Mouse (Mus musculus) stomach, postnatal 0 days (tissue): ENCODE data around the gene Ykt6. TPM values are rescaled to one million over a fixed set of nuclear protein-coding genes. Genes with fewer than 3 reads are reported as not detected.

Experiments used
- ATAC-seq: fragments of 200-750 bp; cut with Nextera tagmentation; 2 replicates; pipeline ENCODE4 v1.8.0; 2017; ENCODE audit not compliant: low FRiP score, low TSS enrichment
- DNase-seq: peaks from one replicate; pipeline ENCODE4 v3.0.0-alpha.2; 2016; ENCODE audit warnings: low spot score
- H3K27ac ChIP-seq: fragments of 300-500 bp; sonication (generic); replicated peaks from 2 replicates; pipeline ENCODE4 v1.5.1; 2014; ENCODE audit warnings: mild to moderate bottlenecking, control low read depth
- H3K27me3 ChIP-seq: fragments of 300-500 bp; sonication (generic); 2 replicates; pipeline ENCODE4 v1.6.1; 2014; ENCODE audit warnings: low read length; ENCODE audit not compliant: control insufficient read depth, insufficient read depth
- H3K36me3 ChIP-seq: fragments of 300-500 bp; sonication (generic); 2 replicates; pipeline ENCODE4 v1.6.1; 2014; ENCODE audit warnings: low read length, mixed read lengths; ENCODE audit not compliant: control insufficient read depth, insufficient read depth
- H3K4me1 ChIP-seq: fragments of 300-500 bp; sonication (generic); replicated peaks from 2 replicates; pipeline ENCODE4 v1.6.1; 2014; ENCODE audit warnings: antibody characterized with exemption; ENCODE audit not compliant: control insufficient read depth, insufficient read depth
- H3K4me2 ChIP-seq: fragments of 300-500 bp; sonication (generic); replicated peaks from 2 replicates; pipeline ENCODE4 v1.6.1; 2014; ENCODE audit warnings: low read depth, mild to moderate bottlenecking, control low read depth, moderate library complexity
- H3K4me3 ChIP-seq: fragments of 300-500 bp; sonication (generic); 2 replicates; pipeline ENCODE4 v1.5.1; 2014; ENCODE audit warnings: low read depth, low read length, control low read depth
- H3K9ac ChIP-seq: fragments of 300-500 bp; sonication (generic); 2 replicates; pipeline ENCODE4 v1.6.1; 2014; ENCODE audit warnings: mild to moderate bottlenecking, low read length, control low read depth, mixed read lengths
- H3K9me3 ChIP-seq: fragments of 300-500 bp; sonication (generic); 2 replicates; pipeline ENCODE4 v1.6.1; 2016; ENCODE audit warnings: low read length; ENCODE audit not compliant: control insufficient read depth
- CTCF ChIP-seq: IDR thresholded peaks from 2 replicates; pipeline ENCODE4 v1.5.1; 2016; ENCODE audit warnings: antibody characterized with exemption, low read depth, mild to moderate bottlenecking, moderate library complexity
- EP300 ChIP-seq: optimal IDR thresholded peaks from 2 replicates; pipeline ENCODE3; 2016; ENCODE audit warnings: antibody characterized with exemption
- WGBS: fragments of 180-500 bp; shearing (Covaris S2); extraction: QIAGEN DNeasy Blood & Tissue Kit; methylation state at CpG from one replicate; pipeline ENCODE4 v1.1.7; 2014; 5-methylcytosine and 5-hydroxymethylcytosine counted together
- polyA plus RNA-seq: library from polyadenylated mRNA; unstranded; fragments of >200 nt; fragmentation: Nextera tagmentation; extraction: Ambion mirVana; gene quantifications from 2 replicates; pipeline ENCODE4 v1.2.1, GENCODE M21; 2015

The Ykt6 gene
- polyA plus RNA-seq, 1 experiment from 2014 or later = 47.0 TPM

GRCm38 (mm10) chr11:5953130-5953765 lies 2.2 kb upstream of the Ykt6 start:
- ATAC-seq = no peak
- Histone ChIP-seq H3K27ac (no peak overlapping the region), H3K4me2 (no peak overlapping the region), H3K4me3 (no peak overlapping the region), H3K27me3 (no peaks in the 10 kb centered on the region), H3K9me3 (no peaks in the 10 kb centered on the region), H3K4me1 (peaks cover 5% of the 10 kb centered on the region), H3K36me3 (no peaks in the 10 kb centered on the region), H3K9ac (no peak overlapping the region)
- WGBS = 40% methylated on average over 8 of the region's 8 CpGs
- TF ChIP-seq CTCF = peak; percentile 66
- TF ChIP-seq EP300 = no peak
- DNase-seq = peak; percentile 51

GRCm38 (mm10) chr11:5954435-5954834 lies 1.1 kb upstream of the Ykt6 start:
- H3K4me3 ChIP-seq = no peak overlapping the region
- peak overlapping the region; percentile 63 for H3K4me2 ChIP-seq
- H3K27me3 ChIP-seq = no peaks in the 10 kb centered on the region
- no peaks in the 10 kb centered on the region for H3K36me3 ChIP-seq
- DNase-seq (no peak), ATAC-seq (no peak)
- H3K9ac ChIP-seq = no peak overlapping the region
- no peaks in the 10 kb centered on the region for H3K9me3 ChIP-seq
- TF ChIP-seq CTCF (no peak), EP300 (no peak)
- no peak overlapping the region for H3K27ac ChIP-seq
- H3K4me1 ChIP-seq = peaks cover 5% of the 10 kb centered on the region
- 63% methylated on average over 5 of the region's 5 CpGs for whole genome bisulfite sequencing

DNA sequence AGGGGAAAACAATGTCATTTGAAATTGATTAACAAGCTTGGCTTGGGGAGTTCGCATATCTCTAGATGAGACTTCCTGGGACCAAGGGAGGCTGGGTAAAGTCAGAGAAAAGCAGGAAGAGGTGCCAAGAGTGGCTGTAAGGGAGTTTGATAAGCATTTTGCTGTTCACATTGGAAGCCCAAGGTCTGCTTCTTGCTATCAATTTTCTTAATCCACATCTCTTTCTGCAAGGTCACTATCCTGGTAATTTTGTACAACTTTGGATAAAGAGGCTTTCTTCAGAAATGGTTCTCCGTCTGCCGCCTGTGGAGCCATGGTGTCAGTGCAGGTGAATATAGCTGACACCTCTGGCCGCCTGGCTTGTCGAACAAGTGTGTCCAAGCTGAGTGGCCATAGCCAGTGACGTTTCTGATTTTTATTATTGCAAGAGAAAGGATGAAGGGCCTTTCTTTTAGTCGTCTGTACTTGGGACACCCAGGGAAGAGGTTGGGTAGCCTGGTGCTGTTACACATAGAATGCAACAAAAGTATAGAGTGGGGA lies 458 bp upstream of the Ykt6 start:
- WGBS = 4% methylated on average over 7 of the region's 7 CpGs
- no peaks in the 10 kb centered on the region for H3K36me3 ChIP-seq
- H3K27ac ChIP-seq = peak overlapping the region; percentile 94
- peak; percentile 61 for DNase-seq
- H3K4me1 ChIP-seq = peaks cover 5% of the 10 kb centered on the region
- H3K9ac ChIP-seq = peak overlapping the region; percentile 89
- peak; percentile 69 for ATAC-seq
- H3K4me2 ChIP-seq = peak overlapping the region; percentile 63
- no peaks in the 10 kb centered on the region for H3K27me3 ChIP-seq
- TF ChIP-seq EP300 (no peak), CTCF (peak; percentile 60)
- peak overlapping the region; percentile 84 for H3K4me3 ChIP-seq
- no peaks in the 10 kb centered on the region for H3K9me3 ChIP-seq

DNA sequence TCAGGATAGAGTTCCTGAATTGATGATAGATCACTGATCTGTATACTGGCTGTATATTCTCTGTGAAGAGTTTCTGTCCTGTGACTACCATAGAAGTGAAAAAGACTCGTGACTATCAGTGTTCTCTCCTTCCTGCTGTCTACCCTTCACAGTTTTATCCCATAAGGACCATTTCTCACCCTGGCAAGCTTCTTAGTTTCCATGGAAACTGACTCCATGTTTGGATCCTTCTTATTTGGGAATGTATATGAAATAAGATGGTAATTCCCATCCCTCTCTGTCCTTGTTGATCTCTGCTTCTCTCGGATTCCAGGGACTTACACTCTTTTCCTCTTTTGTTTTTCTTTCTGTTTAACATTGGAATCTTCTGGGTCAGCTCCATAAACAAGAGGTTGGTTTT lies 4.6 kb downstream of the Ykt6 start:
- no peak for TF ChIP-seq CTCF
- TF ChIP-seq EP300 = no peak
- H3K4me1 ChIP-seq = peaks cover 5% of the 10 kb centered on the region
- H3K4me3 ChIP-seq = no peak overlapping the region
- H3K27me3 ChIP-seq = no peaks in the 10 kb centered on the region
- H3K9ac ChIP-seq = no peak overlapping the region
- ATAC-seq (no peak), DNase-seq (no peak)
- H3K4me2 ChIP-seq = no peak overlapping the region
- peaks cover 32% of the 10 kb centered on the region for H3K36me3 ChIP-seq
- 68% methylated on average over 2 of the region's 2 CpGs for WGBS
- H3K27ac ChIP-seq = no peak overlapping the region
- no peaks in the 10 kb centered on the region for H3K9me3 ChIP-seq

GRCm38 (mm10) chr11:5965865-5966264 lies 10.4 kb downstream of the Ykt6 start:
- no peaks in the 10 kb centered on the region for H3K27me3 ChIP-seq
- peaks cover 41% of the 10 kb centered on the region for H3K36me3 ChIP-seq
- 93% methylated on average over 11 of the region's 11 CpGs for WGBS
- H3K4me3 ChIP-seq = no peak overlapping the region
- H3K4me2 ChIP-seq = no peak overlapping the region
- H3K4me1 ChIP-seq = no peaks in the 10 kb centered on the region
- H3K9me3 ChIP-seq = no peaks in the 10 kb centered on the region
- TF ChIP-seq CTCF (no peak), EP300 (no peak)
- H3K9ac ChIP-seq = no peak overlapping the region
- no peak for DNase-seq
- no peak overlapping the region for H3K27ac ChIP-seq
- no peak for ATAC-seq

GRCm38 (mm10) chr11:5966751-5967150 lies 11.3 kb downstream of the Ykt6 start:
- ATAC-seq = no peak
- TF ChIP-seq EP300 (no peak), CTCF (no peak)
- Histone ChIP-seq H3K9me3 (no peaks in the 10 kb centered on the region), H3K36me3 (peaks cover 36% of the 10 kb centered on the region), H3K4me3 (no peak overlapping the region), H3K4me2 (no peak overlapping the region), H3K27ac (no peak overlapping the region), H3K27me3 (no peaks in the 10 kb centered on the region), H3K4me1 (no peaks in the 10 kb centered on the region), H3K9ac (no peak overlapping the region)
- WGBS = 78% methylated on average over 3 of the region's 3 CpGs
- no peak for DNase-seq
